Mouse (Mus musculus): Measurements from ENCODE around the gene 4933428G20Rik. TPM values are rescaled to one million over a fixed set of nuclear protein-coding genes. Genes with fewer than 3 reads are reported as not detected.

The 4933428G20Rik gene
- polyA plus RNA-seq, 1 experiment: not detected

DNA sequence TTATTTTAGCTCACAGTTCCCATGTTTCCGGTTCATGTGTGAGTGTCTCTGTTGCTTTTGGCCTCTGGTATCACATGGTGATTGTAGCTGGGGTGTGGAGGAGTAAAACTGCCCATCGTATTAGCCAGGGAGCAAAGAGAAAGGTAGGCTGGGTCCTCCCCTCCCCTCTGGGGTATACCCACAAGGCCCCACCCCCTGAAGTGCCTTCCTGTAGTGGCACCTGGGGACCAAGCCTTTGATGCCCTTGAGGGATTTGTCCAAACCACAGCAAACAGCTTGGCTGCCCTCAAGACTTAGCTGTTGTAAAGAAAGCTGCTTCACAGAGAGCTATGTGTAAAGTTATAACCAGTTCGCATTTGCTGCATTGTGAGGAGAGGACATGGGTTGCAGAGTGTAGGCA lies 12.5 kb downstream of the 4933428G20Rik start:
- Histone ChIP-seq H3K27me3 (replicated peaks) (no peaks in the 10 kb centered on the region), H3K4me3 (replicated peaks) (no peak overlapping the region), H3K4me1 (peaks cover 30% of the 10 kb centered on the region), H3K36me3 (replicated peaks; ENCODE audit: low read length) (peaks cover 95% of the 10 kb centered on the region), H3K9me3 (no peaks in the 10 kb centered on the region)
- TF ChIP-seq FLI1 (IDR thresholded peaks at IDR 0.05; ENCODE audit: low read length) (no peak), GATA1 (IDR thresholded peaks at IDR 0.05; ENCODE audit: borderline replicate concordance, low read length) (no peak)

DNA sequence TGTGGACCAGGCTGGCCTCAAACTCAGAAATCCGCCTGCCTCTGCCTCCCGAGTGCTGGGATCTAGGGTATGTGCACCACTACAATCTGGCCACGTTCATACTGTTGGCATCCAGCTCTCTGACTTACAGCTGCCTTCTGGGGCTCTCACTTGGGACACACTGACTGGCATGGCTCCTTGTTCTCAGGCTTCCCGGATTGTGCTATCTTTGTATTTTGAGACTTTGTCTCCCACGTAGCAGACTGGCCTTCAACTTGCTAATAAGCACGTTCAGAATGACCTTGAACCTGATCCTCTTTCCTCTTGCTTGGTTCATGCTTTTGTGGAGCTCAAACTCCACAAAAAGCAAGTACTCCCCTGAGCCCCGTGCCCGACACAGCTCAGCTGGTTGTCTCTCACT lies 14.5 kb downstream of the 4933428G20Rik start:
- Histone ChIP-seq H3K4me1 (peaks cover 12% of the 10 kb centered on the region), H3K36me3 (replicated peaks; ENCODE audit: low read length) (peaks cover 95% of the 10 kb centered on the region), H3K4me3 (replicated peaks) (no peak overlapping the region), H3K9me3 (no peaks in the 10 kb centered on the region), H3K27me3 (replicated peaks) (no peaks in the 10 kb centered on the region)
- TF ChIP-seq FLI1 (IDR thresholded peaks at IDR 0.05; ENCODE audit: low read length): no peak
- no peak for TF ChIP-seq GATA1 (IDR thresholded peaks at IDR 0.05; ENCODE audit: borderline replicate concordance, low read length)

DNA sequence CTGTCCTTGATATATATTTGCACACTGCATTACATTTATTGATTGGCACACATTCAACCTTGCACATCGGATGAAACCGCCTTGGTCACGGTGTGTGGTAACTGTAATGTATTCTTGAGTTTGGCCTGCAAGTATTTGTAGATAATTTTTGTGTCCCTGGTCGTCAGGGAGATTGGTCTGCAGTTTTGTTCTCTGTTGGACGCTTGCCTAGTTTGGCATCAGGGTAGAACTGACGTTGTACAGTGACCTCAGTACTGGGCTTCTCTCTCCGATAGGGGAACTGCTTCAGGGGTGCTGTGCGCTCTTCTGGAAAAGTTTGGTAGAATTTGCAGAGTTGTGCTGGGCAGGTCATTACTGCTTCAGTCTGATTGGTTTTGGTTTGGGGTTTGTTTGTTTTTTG lies 20.3 kb downstream of the 4933428G20Rik start:
- H3K36me3 ChIP-seq (replicated peaks; ENCODE audit: low read length): peaks cover 96% of the 10 kb centered on the region

DNA sequence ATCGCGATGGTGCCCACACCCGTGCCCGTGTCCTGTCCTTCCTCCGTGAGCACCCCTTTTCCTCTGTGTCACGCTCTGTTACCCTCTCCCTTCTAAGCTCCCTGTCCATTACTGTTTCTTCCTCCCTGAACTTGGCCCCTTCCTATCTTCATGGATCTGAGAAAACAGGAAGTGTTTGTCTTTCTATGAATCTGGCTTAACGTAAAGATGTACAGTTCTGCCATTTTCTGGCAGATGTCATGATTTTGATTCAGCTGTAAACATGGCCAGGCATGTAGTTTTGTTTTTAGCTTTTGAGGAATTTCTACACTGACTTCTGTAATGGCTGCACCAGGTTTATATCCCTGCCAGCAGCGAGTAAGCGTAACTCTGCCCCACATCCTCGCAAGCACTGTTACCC lies 21.1 kb downstream of the 4933428G20Rik start:
- H3K4me1 ChIP-seq: peaks cover 32% of the 10 kb centered on the region
- no peaks in the 10 kb centered on the region for H3K9me3 ChIP-seq
- peak overlapping the region; percentile 44 for H3K4me3 ChIP-seq (replicated peaks)
- no peaks in the 10 kb centered on the region for H3K27me3 ChIP-seq (replicated peaks)
- H3K36me3 ChIP-seq (replicated peaks; ENCODE audit: low read length): peaks cover 97% of the 10 kb centered on the region
- TF ChIP-seq FLI1 (IDR thresholded peaks at IDR 0.05; ENCODE audit: low read length): no peak
- TF ChIP-seq GATA1 (IDR thresholded peaks at IDR 0.05; ENCODE audit: borderline replicate concordance, low read length): no peak

More for the DNA sequence above, 20.3 kb downstream of the 4933428G20Rik start:
- Histone ChIP-seq H3K27me3 (replicated peaks) (no peaks in the 10 kb centered on the region), H3K4me1 (peaks cover 32% of the 10 kb centered on the region), H3K9me3 (no peaks in the 10 kb centered on the region), H3K4me3 (replicated peaks) (no peak overlapping the region)
- TF ChIP-seq GATA1 (IDR thresholded peaks at IDR 0.05; ENCODE audit: borderline replicate concordance, low read length) (no peak), FLI1 (IDR thresholded peaks at IDR 0.05; ENCODE audit: low read length) (no peak)

DNA sequence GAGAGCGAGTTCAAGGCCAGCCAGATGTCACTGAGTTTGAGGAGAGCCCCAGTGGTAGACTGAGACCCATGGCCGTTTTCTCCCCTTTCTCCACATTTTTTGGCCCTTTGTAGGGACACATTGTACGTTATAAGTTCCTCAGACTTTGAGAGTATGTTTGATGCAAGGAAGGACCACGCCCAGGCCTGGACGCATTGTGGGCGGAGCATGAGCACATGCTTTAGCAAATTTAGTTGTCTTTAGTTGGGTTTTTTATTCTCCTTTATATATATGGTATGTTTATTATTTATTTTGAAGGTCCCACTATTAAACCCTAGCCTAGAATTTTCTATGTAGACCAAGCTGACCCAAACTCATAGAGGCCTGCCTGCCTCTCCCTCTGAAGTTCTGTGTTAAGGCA lies 21.8 kb downstream of the 4933428G20Rik start:
- no peak overlapping the region for H3K4me3 ChIP-seq (replicated peaks)
- H3K36me3 ChIP-seq (replicated peaks; ENCODE audit: low read length): peaks cover 99% of the 10 kb centered on the region
- no peak for TF ChIP-seq GATA1 (IDR thresholded peaks at IDR 0.05; ENCODE audit: borderline replicate concordance, low read length)
- TF ChIP-seq FLI1 (IDR thresholded peaks at IDR 0.05; ENCODE audit: low read length): no peak

DNA sequence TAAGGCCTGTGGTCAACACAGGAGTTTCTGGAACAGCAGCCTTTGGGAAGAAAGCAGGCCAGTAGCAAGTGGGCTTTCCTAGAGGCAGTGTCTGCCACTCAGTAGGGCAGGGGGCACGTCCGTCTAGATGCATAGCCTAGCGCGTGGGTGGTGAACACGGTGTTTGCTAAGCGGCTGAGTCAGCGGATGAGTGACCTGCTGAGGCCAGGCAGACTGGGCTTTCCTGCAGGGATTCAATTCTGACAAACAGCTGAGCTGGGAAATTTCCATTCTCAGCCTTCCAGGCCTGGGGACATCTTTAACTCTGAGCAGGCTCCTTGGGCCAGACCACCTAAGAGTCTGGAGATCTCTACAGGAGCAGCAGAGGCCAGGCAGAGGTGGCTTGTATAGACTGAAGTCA lies 22.7 kb downstream of the 4933428G20Rik start:
- no peaks in the 10 kb centered on the region for H3K27me3 ChIP-seq (replicated peaks)
- no peak for TF ChIP-seq GATA1 (IDR thresholded peaks at IDR 0.05; ENCODE audit: borderline replicate concordance, low read length)
- no peak for TF ChIP-seq FLI1 (IDR thresholded peaks at IDR 0.05; ENCODE audit: low read length)
- H3K4me3 ChIP-seq (replicated peaks): no peak overlapping the region
- H3K36me3 ChIP-seq (replicated peaks; ENCODE audit: low read length): peaks cover 99% of the 10 kb centered on the region
- H3K9me3 ChIP-seq: no peaks in the 10 kb centered on the region
- H3K4me1 ChIP-seq: peaks cover 32% of the 10 kb centered on the region

More for the DNA sequence above, 21.8 kb downstream of the 4933428G20Rik start:
- H3K27me3 ChIP-seq (replicated peaks): no peaks in the 10 kb centered on the region
- peaks cover 32% of the 10 kb centered on the region for H3K4me1 ChIP-seq
- H3K9me3 ChIP-seq: no peaks in the 10 kb centered on the region

DNA sequence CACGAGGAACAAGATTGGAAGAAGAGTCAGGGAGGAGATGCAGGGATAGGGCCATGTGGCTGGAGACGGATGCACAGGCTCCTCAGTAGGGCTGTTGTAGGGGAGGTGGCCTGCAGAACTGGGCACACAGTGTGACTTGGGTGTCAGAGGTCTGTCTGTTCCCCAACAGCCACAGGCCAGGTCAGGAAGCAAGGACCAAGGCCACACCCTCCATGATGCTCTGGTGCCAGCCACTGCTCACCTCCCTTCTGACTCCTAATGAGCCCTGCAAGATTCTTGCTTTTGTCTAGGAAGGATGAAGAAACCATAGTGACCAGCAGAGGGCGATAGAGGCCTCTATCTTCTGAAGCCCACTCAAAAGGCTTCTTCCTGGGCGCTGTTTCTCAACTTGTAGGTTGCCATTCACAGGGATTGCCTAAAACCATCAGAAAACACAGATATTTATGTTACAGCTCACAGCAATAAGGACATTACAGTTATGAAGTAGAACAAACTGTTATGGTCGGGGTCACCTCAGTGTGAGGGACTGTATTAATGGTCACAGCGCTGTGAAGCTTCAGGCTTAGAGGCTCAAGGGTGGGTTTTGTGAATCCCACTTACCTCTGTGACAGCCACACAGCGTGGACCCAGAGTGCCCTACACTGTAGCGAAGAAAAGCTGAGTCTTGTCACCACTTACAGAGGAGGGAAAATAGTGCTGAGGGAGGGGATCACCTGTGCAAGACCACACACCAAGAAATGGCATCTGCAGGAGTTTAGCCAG lies 23.6 kb downstream of the 4933428G20Rik start:
- TF ChIP-seq FLI1 (IDR thresholded peaks at IDR 0.05; ENCODE audit: low read length) (no peak), GATA1 (IDR thresholded peaks at IDR 0.05; ENCODE audit: borderline replicate concordance, low read length) (no peak)
- H3K4me1 ChIP-seq: peaks cover 32% of the 10 kb centered on the region
- no peaks in the 10 kb centered on the region for H3K27me3 ChIP-seq (replicated peaks)
- peak overlapping the region; percentile 12 for H3K4me3 ChIP-seq (replicated peaks)
- peaks cover 99% of the 10 kb centered on the region for H3K36me3 ChIP-seq (replicated peaks; ENCODE audit: low read length)
- no peaks in the 10 kb centered on the region for H3K9me3 ChIP-seq

DNA sequence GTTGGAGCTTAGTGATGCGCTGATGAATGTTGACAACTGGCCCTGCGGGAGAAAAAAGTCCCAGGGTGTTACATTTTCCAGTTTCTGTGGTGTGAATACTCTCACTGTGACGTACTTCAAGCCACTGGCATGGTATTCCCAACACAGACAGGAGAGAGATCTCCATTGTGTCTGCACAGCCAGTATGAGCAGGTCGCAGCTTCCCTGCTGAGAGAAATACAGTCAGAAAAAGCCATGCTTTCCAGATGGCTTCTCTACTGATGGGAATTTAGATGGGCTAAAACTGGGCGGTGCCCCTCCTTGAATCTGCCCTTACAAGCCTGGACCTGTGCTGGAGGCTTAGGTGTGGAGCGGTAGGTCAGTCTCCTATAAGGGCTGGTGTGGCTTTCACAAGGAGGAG lies 28.9 kb downstream of the 4933428G20Rik start:
- Histone ChIP-seq H3K9me3 (no peaks in the 10 kb centered on the region), H3K4me3 (replicated peaks) (no peak overlapping the region), H3K4me1 (peaks cover 24% of the 10 kb centered on the region), H3K27me3 (replicated peaks) (no peaks in the 10 kb centered on the region), H3K36me3 (replicated peaks; ENCODE audit: low read length) (peaks cover 100% of the 10 kb centered on the region)
- TF ChIP-seq FLI1 (IDR thresholded peaks at IDR 0.05; ENCODE audit: low read length): no peak
- TF ChIP-seq GATA1 (IDR thresholded peaks at IDR 0.05; ENCODE audit: borderline replicate concordance, low read length): no peak

DNA sequence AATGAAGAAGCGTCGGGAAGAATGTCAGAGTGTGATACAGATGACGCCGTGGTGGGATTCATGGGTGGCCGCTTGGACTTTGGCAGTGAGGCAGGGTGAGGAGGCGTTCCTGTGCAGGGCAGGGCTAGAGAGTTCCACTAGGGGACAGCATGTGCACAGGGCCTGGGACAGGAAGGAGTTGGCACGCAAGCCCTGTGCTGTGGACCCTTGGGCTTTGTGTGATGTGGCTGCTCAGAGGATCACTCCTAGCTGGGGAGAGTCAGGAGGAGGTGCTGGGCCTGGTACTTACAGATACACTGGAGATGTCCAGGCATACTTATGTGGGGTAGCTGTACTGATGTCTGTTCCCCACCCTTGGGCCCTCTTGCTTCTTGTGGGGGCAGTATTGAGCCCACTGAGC lies 30.3 kb downstream of the 4933428G20Rik start:
- TF ChIP-seq GATA1 (IDR thresholded peaks at IDR 0.05; ENCODE audit: borderline replicate concordance, low read length): no peak
- no peak for TF ChIP-seq FLI1 (IDR thresholded peaks at IDR 0.05; ENCODE audit: low read length)
- Histone ChIP-seq H3K9me3 (no peaks in the 10 kb centered on the region), H3K4me1 (peaks cover 28% of the 10 kb centered on the region), H3K36me3 (replicated peaks; ENCODE audit: low read length) (peaks cover 100% of the 10 kb centered on the region), H3K4me3 (replicated peaks) (no peak overlapping the region), H3K27me3 (replicated peaks) (no peaks in the 10 kb centered on the region)

DNA sequence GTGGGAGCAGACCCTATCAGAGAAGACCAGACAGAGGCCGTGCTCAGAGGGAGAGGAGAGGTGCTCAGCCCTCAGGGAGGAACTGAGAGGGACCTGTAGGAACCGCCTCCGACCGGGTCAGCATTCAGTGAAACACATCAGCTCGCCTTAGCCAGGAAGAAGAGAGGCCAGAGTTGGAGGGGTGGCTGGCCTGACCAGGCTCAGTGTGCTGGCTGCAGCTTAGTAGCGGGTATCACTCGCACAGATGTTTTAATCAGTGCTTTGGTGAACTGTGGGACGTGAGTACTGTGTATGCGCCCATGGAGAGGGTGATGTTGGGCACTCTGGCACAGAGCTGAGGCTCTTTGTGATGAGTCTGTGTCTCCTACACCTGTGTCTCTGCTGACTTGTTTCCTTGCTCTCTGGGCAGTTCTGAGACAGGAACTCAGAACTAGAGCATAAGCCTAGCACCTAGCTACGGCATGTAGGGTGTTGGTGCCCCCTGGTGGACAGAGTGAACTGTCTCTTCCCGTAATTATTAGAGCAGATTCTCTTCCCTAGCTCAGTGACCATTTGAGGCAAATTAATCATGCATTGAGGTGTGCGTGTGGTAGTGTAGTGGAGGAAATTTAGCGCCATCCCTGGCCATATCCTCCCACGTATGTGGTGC lies 31.4 kb downstream of the 4933428G20Rik start:
- Histone ChIP-seq H3K36me3 (replicated peaks; ENCODE audit: low read length) (peaks cover 100% of the 10 kb centered on the region), H3K4me1 (peaks cover 39% of the 10 kb centered on the region), H3K9me3 (no peaks in the 10 kb centered on the region), H3K4me3 (replicated peaks) (no peak overlapping the region), H3K27me3 (replicated peaks) (no peaks in the 10 kb centered on the region)
- TF ChIP-seq FLI1 (IDR thresholded peaks at IDR 0.05; ENCODE audit: low read length): no peak
- no peak for TF ChIP-seq GATA1 (IDR thresholded peaks at IDR 0.05; ENCODE audit: borderline replicate concordance, low read length)
